Mouse (Mus musculus) c-Kit-negative CD71-positive TER-119-positive erythroid progenitor cells, embryonic 14.5 days (primary cell): Measurements from ENCODE around the gene Msh4.
"Not testable (repeated sequence)": the region's sequence is repeated elsewhere in the genome, so short reads cannot be mapped to it uniquely, and the experiment has no call there.

ENCODE experiments used
- DNase-seq: peaks from one replicate; pipeline ENCODE4 v3.0.0-alpha.2; 2013; ENCODE audit warnings: low read depth, low spot score

Msh4 gene

DNA sequence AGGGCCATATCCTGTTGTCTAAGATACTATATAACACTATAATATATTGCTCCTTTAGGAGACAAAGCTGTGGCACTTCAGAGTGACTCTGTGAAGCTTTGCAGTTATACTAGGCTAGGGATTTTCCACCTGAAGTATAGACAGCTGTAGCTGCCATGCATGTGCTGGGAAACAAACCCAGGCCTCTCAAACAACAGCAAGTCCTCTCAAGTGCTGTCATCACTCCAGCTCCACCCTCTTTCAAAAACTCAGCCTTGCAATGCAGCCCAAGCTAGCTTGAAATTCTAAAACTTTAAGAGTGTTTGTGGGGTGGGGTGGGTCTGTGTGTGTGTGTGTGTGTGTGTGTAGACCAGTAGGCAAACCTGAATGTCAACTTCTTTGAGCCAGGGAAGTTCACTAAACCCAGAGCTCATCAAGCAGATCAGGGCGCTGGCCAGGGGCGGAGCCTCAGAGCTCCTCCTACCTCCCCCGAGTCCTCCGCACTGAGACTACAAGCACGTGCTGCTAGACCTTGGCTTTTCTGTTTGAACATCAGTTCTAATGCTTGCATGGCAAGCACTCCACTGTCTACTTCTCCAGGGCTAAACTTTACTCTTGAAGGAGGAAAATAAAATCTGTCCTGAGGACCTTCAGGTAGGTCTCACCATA lies 56.4 kb downstream of the Msh4 start:
- DNase-seq, result peak; percentile 78

DNA sequence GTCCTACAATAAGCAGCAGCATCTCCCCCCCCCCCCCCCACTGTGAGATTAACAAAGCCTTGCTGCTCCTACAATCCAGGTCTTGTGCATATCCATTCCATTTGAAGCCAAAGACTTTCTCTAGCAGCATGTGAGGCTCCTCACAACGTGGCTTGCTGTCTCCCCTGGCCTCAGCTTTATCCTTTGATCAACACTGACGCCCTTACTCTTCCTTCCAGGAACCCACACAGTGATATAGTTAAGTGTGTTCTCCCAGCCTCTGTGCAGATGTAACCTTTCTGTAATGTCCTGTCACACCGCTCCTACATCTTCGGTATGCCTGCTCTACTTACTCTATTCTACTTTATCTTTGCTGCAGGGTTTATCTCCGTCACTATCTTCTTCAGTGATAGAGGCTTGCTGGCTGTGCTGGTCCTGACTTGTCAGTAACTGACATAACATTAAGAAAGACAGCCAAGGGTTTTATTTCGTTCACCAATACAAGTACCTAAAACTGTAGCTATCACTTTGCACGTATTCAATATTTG lies 58.7 kb downstream of the Msh4 start:
- no peak for DNase-seq

GRCm38 (mm10) chr3:153846109-153846508 lies 59.8 kb downstream of the Msh4 start:
- DNase-seq, result no peak

DNA sequence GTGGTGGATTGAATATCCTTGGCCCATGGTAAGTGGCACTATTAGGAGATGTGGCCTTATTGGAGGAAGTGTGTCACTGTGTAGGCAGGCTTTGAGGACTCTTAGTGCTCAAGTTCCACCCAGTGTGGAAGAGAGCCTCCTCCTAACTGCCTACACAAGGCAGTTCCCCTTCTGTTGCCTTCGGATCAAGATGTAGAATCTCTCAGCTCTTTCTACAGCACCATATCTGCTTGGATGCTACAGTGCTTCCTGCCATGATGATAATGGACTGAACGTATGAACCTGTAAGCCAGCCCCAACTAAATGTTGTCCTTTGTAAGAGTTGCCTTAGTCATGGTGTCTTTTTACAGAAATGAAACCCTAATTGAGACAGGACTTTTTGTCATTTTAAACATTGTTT lies 60.4 kb downstream of the Msh4 start:
- no peak for DNase-seq

- DNase-seq, result no peak
Observed at GRCm38 (mm10) chr3:153844757-153845156, 61.2 kb downstream of the Msh4 start.

DNA sequence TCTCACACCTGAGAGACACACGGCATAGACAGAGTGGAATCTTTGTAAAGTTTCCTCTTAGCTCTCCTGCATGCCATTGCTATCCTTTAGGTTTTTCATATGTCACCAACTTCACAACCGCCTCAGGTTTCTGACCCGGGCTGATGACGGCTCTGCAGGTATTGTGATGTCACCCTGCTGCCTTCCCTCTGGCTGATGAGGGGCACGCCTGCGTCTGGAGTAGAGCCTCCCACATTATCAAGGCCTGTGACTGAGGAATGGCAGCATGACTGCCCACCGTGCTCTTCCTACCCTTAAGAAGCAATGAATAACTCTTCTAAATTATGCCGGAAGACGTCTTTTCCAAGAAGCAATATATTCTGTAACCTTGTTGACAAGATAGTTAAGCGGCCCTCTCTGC lies 61.9 kb downstream of the Msh4 start, which contains the start of gene Asb17:
TSS of gene Asb17 (plus strand) at position 180 of the 400 bp plus-strand sequence.
- DNase-seq, result no peak

GRCm38 (mm10) chr3:153837593-153837992 lies 68.3 kb downstream of the Msh4 start:
- DNase-seq, result no peak

DNA sequence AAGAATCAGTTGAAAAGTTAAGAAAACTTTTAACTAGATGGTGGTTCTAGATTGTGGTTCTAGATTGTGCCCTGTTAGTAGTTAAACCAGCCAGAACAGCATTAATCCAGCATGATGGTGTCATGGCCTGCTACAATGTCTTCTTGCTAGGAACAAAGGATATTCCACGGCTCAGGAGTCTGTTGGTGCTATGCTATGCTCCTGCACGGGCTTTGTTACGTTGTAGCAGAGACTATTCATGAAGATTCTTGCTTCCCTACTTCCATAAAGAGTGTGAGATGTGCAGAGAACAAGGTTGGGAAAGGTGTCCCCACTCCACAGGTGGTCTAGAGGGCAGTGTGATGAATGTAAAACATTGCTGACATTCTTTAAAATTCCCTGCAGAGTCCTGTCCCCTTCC lies 69.6 kb downstream of the Msh4 start:
- no peak for DNase-seq

- DNase-seq, result peak; percentile 76
Observed at GRCm38 (mm10) chr3:153835455-153836086, 70.4 kb downstream of the Msh4 start.

DNA sequence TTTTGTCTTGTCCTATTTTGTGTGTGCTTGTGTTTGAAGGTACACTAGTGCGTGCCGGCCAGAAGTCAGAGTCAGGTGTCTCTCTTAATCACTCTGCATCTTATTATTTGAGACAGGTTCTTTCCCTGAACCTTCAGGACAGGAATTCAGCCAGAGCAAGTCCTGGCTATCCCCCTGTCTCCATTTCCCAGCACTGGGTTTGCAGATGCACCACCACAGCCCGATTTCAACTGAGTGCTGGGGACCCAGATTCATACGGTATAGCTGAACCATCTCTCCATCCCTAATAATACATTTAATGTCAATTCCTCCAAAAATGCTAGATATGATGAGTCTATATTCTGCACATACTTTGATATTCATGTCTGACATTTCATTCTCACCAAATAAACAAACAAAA lies 71.9 kb downstream of the Msh4 start:
- no peak for DNase-seq

GRCm38 (mm10) chr3:153832654-153832945 lies 73.3 kb downstream of the Msh4 start:
- no peak for DNase-seq

DNA sequence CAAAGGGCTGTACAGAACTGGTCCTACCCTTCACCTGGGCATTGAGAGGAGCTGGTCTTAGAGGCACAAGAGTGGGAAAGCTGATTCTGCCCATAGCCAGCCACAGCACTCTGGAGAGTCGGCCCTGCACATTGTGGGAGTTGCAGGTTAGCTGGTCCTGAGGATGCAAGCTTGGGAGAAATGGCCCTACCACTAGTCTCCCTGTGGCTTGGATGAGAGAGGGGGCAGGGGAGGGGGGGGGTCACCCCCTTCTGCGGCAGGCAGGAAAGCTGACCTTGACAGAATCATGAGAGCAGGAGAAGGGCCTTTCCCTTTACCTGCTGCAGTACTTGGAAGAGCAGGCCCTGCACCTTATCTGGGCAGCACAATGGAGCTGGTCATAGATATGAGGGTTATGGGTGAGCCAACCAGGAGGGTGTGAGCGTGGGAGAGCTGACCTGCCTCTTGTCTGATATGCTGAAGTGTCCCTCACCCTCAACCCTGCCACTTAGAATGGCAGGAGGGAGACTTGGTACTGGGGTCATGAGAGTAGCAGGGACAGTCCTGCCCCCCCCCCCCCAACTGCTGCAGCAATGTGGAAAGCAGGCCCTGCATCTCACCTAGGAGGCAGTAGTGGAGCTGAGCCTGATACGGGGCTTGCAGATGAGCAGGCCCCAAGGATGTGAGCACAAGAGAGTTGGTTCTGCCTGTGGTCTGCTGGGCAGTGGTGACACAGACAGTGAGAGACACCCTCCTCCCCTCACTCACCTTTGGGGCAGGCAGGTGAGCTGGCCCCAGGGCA lies 73.9 kb downstream of the Msh4 start:
- no peak for DNase-seq

GRCm38 (mm10) chr3:153831014-153831872 lies 74.7 kb downstream of the Msh4 start:
- no peak for DNase-seq

DNA sequence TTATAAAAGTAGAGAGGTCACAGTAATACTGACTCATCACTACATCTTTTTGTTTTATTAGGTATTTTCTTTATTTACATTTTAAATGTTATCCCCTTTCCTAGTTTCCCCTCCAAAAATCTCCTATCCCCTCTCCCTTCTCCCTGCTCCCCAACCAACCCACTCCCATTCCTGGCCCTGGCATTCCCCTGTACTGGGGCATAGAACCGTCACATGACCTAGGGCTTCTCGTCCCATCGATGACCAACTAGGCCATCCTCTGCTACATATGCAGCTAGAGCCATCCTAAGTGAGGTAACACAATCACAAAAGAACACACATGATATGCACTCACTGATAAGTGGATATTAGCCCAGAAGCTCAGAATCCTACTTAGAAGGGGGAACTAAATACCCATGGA lies 76.2 kb downstream of the Msh4 start:
- DNase-seq, result not testable (repeated sequence)

- DNase-seq, result no peak
Observed at GRCm38 (mm10) chr3:153826616-153827015, 79.3 kb downstream of the Msh4 start.

GRCm38 (mm10) chr3:153825197-153825596 lies 80.7 kb downstream of the Msh4 start:
- no peak for DNase-seq

DNA sequence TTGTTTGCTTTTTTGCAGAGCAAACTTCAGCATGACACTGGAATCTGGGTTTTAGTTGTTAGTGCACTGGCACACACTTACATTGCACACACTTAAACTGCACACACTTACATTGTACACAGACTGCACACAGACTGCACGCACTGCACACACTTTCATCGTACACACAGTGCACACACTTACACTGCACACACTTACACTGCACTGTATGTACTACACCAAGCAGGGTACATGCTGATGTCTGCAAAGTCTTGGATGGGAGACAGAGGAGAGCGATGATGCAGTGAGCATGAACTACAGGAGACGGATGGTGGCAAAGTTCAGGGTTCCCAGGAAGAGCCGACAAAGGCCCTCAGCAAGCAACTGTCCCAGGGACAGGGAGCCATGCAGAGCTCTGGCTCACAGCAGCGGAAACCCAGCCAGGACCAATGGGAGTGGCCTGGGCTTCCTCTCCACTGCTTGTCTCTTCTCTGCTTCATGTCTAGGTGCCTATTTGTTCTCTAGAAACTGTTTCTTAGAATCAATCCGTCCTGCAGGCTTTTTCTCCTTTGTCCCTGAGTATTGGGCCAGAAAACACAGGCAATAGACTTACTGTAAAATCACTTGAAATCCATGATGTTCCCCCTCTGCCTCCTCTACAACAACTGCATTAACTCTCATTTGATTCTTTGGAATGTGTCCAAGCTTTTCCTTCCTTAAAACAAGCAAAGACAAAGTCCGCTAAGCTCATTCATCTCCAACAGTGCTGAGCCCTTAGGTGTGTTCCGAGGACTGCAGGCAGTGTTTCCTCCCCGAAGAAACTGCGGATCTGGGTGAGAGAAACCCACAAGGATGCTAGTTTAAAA lies 82.0 kb downstream of the Msh4 start:
- no peak for DNase-seq

GRCm38 (mm10) chr3:153819438-153819837 lies 86.5 kb downstream of the Msh4 start:
- DNase-seq, result no peak

GRCm38 (mm10) chr3:153818723-153819122 lies 87.2 kb downstream of the Msh4 start:
- DNase-seq, result no peak

- DNase-seq, result no peak
Observed at GRCm38 (mm10) chr3:153817376-153817890, 88.5 kb downstream of the Msh4 start.

- no peak for DNase-seq
Observed at GRCm38 (mm10) chr3:153814026-153814425, 91.9 kb downstream of the Msh4 start.
